Mouse (Mus musculus) stomach, postnatal 0 days (tissue): Measurements from ENCODE around the gene Tgoln1. TPM values are rescaled to one million over a fixed set of nuclear protein-coding genes. Genes with fewer than 3 reads are reported as not detected.

Source experiments
- ATAC-seq: fragments of 200-750 bp; cut with Nextera tagmentation; 2 replicates; pipeline ENCODE4 v1.8.0; 2017; ENCODE audit not compliant: low FRiP score, low TSS enrichment
- DNase-seq: peaks from one replicate; pipeline ENCODE4 v3.0.0-alpha.2; 2016; ENCODE audit warnings: low spot score
- H3K27ac ChIP-seq: fragments of 300-500 bp; sonication (generic); replicated peaks from 2 replicates; pipeline ENCODE4 v1.5.1; 2014; ENCODE audit warnings: mild to moderate bottlenecking, control low read depth
- H3K27me3 ChIP-seq: fragments of 300-500 bp; sonication (generic); 2 replicates; pipeline ENCODE4 v1.6.1; 2014; ENCODE audit warnings: low read length; ENCODE audit not compliant: control insufficient read depth, insufficient read depth
- H3K36me3 ChIP-seq: fragments of 300-500 bp; sonication (generic); 2 replicates; pipeline ENCODE4 v1.6.1; 2014; ENCODE audit warnings: low read length, mixed read lengths; ENCODE audit not compliant: control insufficient read depth, insufficient read depth
- H3K4me1 ChIP-seq: fragments of 300-500 bp; sonication (generic); replicated peaks from 2 replicates; pipeline ENCODE4 v1.6.1; 2014; ENCODE audit warnings: antibody characterized with exemption; ENCODE audit not compliant: control insufficient read depth, insufficient read depth
- H3K4me2 ChIP-seq: fragments of 300-500 bp; sonication (generic); replicated peaks from 2 replicates; pipeline ENCODE4 v1.6.1; 2014; ENCODE audit warnings: low read depth, mild to moderate bottlenecking, control low read depth, moderate library complexity
- H3K4me3 ChIP-seq: fragments of 300-500 bp; sonication (generic); 2 replicates; pipeline ENCODE4 v1.5.1; 2014; ENCODE audit warnings: low read depth, low read length, control low read depth
- H3K9ac ChIP-seq: fragments of 300-500 bp; sonication (generic); 2 replicates; pipeline ENCODE4 v1.6.1; 2014; ENCODE audit warnings: mild to moderate bottlenecking, low read length, control low read depth, mixed read lengths
- H3K9me3 ChIP-seq: fragments of 300-500 bp; sonication (generic); 2 replicates; pipeline ENCODE4 v1.6.1; 2016; ENCODE audit warnings: low read length; ENCODE audit not compliant: control insufficient read depth
- CTCF ChIP-seq: IDR thresholded peaks from 2 replicates; pipeline ENCODE4 v1.5.1; 2016; ENCODE audit warnings: antibody characterized with exemption, low read depth, mild to moderate bottlenecking, moderate library complexity
- EP300 ChIP-seq: optimal IDR thresholded peaks from 2 replicates; pipeline ENCODE3; 2016; ENCODE audit warnings: antibody characterized with exemption
- WGBS: fragments of 180-500 bp; shearing (Covaris S2); extraction: QIAGEN DNeasy Blood & Tissue Kit; methylation state at CpG from one replicate; pipeline ENCODE4 v1.1.7; 2014; 5-methylcytosine and 5-hydroxymethylcytosine counted together
- polyA plus RNA-seq: library from polyadenylated mRNA; unstranded; fragments of >200 nt; fragmentation: Nextera tagmentation; extraction: Ambion mirVana; gene quantifications from 2 replicates; pipeline ENCODE4 v1.2.1, GENCODE M21; 2015

Tgoln1 gene
- polyA plus RNA-seq, 1 experiment from 2014 or later: 37.2 TPM

- no peaks in the 10 kb centered on the region for H3K4me1 ChIP-seq
- TF ChIP-seq CTCF (no peak), EP300 (no peak)
- no peaks in the 10 kb centered on the region for H3K27me3 ChIP-seq
- H3K4me3 ChIP-seq: no peak overlapping the region
- DNase-seq: no peak
- H3K9ac ChIP-seq: no peak overlapping the region
- no peaks in the 10 kb centered on the region for H3K9me3 ChIP-seq
- H3K36me3 ChIP-seq: peaks cover 4% of the 10 kb centered on the region; the same call in 1 of the 2 replicates
- ATAC-seq: no peak
- 87% methylated on average over 8 of the region's 8 CpGs for WGBS
- no peak overlapping the region for H3K4me2 ChIP-seq
- H3K27ac ChIP-seq: no peak overlapping the region
These were observed 7.0 kb upstream of the Tgoln1 start for GRCm38 (mm10) chr6:72623661-72624402.

GRCm38 (mm10) chr6:72622917-72623316, 6.1 kb upstream of the Tgoln1 start:
- 46% methylated on average over 3 of the region's 3 CpGs for WGBS
- no peak for ATAC-seq
- H3K36me3 ChIP-seq: peaks cover 4% of the 10 kb centered on the region; the same call in 1 of the 2 replicates

GRCm38 (mm10) chr6:72620920-72621319, 4.1 kb upstream of the Tgoln1 start:
- DNase-seq (no peak), ATAC-seq (no peak)
- Histone ChIP-seq H3K4me1 (peaks cover 4% of the 10 kb centered on the region; the same call in 1 of the 2 replicates), H3K9me3 (no peaks in the 10 kb centered on the region), H3K27me3 (no peaks in the 10 kb centered on the region), H3K36me3 (no peaks in the 10 kb centered on the region), H3K9ac (no peak overlapping the region), H3K4me3 (no peak overlapping the region), H3K4me2 (no peak overlapping the region), H3K27ac (peak overlapping the region; percentile 49; the same call in 1 of the 2 replicates)
- no peak for TF ChIP-seq CTCF
- 68% methylated on average over 5 of the region's 5 CpGs for WGBS

More at GRCm38 (mm10) chr6:72622917-72623316, 6.1 kb upstream of the Tgoln1 start:
- DNase-seq: no peak
- no peak overlapping the region for H3K27ac ChIP-seq
- H3K4me2 ChIP-seq: no peak overlapping the region
- no peak overlapping the region for H3K4me3 ChIP-seq
- no peak overlapping the region for H3K9ac ChIP-seq
- H3K4me1 ChIP-seq: no peaks in the 10 kb centered on the region
- TF ChIP-seq EP300 (no peak), CTCF (no peak)
- H3K9me3 ChIP-seq: no peaks in the 10 kb centered on the region
- H3K27me3 ChIP-seq: no peaks in the 10 kb centered on the region

GRCm38 (mm10) chr6:72619734-72620532, 3.1 kb upstream of the Tgoln1 start:
- peak; percentile 77 for ATAC-seq
- DNase-seq: peak; percentile 69
- Histone ChIP-seq H3K36me3 (no peaks in the 10 kb centered on the region), H3K27me3 (no peaks in the 10 kb centered on the region), H3K27ac (peak overlapping the region; percentile 77), H3K4me3 (no peak overlapping the region), H3K4me2 (no peak overlapping the region; the same call in 1 of the 2 replicates), H3K9me3 (no peaks in the 10 kb centered on the region), H3K4me1 (peaks cover 13% of the 10 kb centered on the region), H3K9ac (no peak overlapping the region)
- whole genome bisulfite sequencing: 23% methylated on average over 12 of the region's 12 CpGs
- no peak for TF ChIP-seq EP300
- TF ChIP-seq CTCF: no peak

GRCm38 (mm10) chr6:72615561-72616375, 1.0 kb downstream of the Tgoln1 start:
- peak overlapping the region; percentile 79 for H3K9ac ChIP-seq
- TF ChIP-seq EP300 (no peak), CTCF (no peak)
- peak overlapping the region; percentile 85 for H3K4me3 ChIP-seq
- H3K4me2 ChIP-seq: peak overlapping the region; percentile 94
- peak overlapping the region; percentile 53 for H3K27ac ChIP-seq
- H3K27me3 ChIP-seq: no peaks in the 10 kb centered on the region
- 18% methylated on average over 25 of the region's 25 CpGs for WGBS
- peaks cover 3% of the 10 kb centered on the region; the same call in 1 of the 2 replicates for H3K36me3 ChIP-seq
- DNase-seq (peak; percentile 23), ATAC-seq (no peak)
- H3K9me3 ChIP-seq: no peaks in the 10 kb centered on the region
- peaks cover 13% of the 10 kb centered on the region for H3K4me1 ChIP-seq
